Mouse (Mus musculus) limb, embryonic 13.5 days (tissue): Measurements from ENCODE around the gene Gm48551. TPM values are rescaled to one million over a fixed set of nuclear protein-coding genes. Genes with fewer than 3 reads are reported as not detected.
A peak's percentile ranks its signal among the peaks of the same experiment; 100 is the strongest.

Source experiments
- ATAC-seq: fragments of 200-750 bp; cut with Nextera tagmentation; 2 replicates; pipeline ENCODE4 v1.8.0; 2017; ENCODE audit warnings: low read depth, moderate number of reproducible peaks, moderate TSS enrichment; ENCODE audit not compliant: low FRiP score
- H3K27ac ChIP-seq: fragments of 300-500 bp; sonication (generic); 2 replicates; pipeline ENCODE4 v1.5.1; 2015; ENCODE audit warnings: inconsistent platforms, mild to moderate bottlenecking, moderate library complexity
- H3K27me3 ChIP-seq: fragments of 300-500 bp; sonication (generic); 2 replicates; pipeline ENCODE4 v1.6.1; 2015; ENCODE audit warnings: mild to moderate bottlenecking, inconsistent platforms
- H3K36me3 ChIP-seq: fragments of 300-500 bp; sonication (generic); 2 replicates; pipeline ENCODE4 v1.6.1; 2015; ENCODE audit warnings: inconsistent platforms, mild to moderate bottlenecking, moderate library complexity
- H3K4me1 ChIP-seq: fragments of 300-500 bp; sonication (generic); 2 replicates; pipeline ENCODE4 v1.6.1; 2015; ENCODE audit warnings: inconsistent platforms
- H3K4me2 ChIP-seq: fragments of 300-500 bp; sonication (generic); replicated peaks from 2 replicates; pipeline ENCODE4 v1.6.1; 2015; ENCODE audit warnings: inconsistent platforms, mild to moderate bottlenecking, moderate library complexity
- H3K4me3 ChIP-seq: fragments of 300-500 bp; sonication (generic); 2 replicates; pipeline ENCODE4 v1.5.1; 2015; ENCODE audit warnings: moderate library complexity, mild to moderate bottlenecking, inconsistent platforms
- H3K9ac ChIP-seq: fragments of 300-500 bp; sonication (generic); 2 replicates; pipeline ENCODE4 v1.6.1; 2015; ENCODE audit warnings: mild to moderate bottlenecking, inconsistent platforms
- H3K9me3 ChIP-seq: fragments of 300-500 bp; sonication (generic); 2 replicates; pipeline ENCODE4 v1.6.1; 2016; ENCODE audit warnings: inconsistent platforms
- WGBS: fragments of 180-500 bp; shearing (Covaris S2); methylation state at CpG from one replicate; pipeline ENCODE4 v1.1.7; 2015; 5-methylcytosine and 5-hydroxymethylcytosine counted together
- polyA plus RNA-seq: library from polyadenylated mRNA; unstranded; fragments of >200 nt; fragmentation: Nextera tagmentation; extraction: Ambion mirVana; gene quantifications from 2 replicates; pipeline ENCODE4 v1.2.1, GENCODE M21; 2015

The Gm48551 gene
- polyA plus RNA-seq, 1 experiment from 2014 or later = 4.0 TPM

- peaks cover 24% of the 10 kb centered on the region for H3K27me3 ChIP-seq
- H3K9ac ChIP-seq = peak overlapping the region; percentile 94
- H3K4me3 ChIP-seq = peak overlapping the region; percentile 88
- H3K4me1 ChIP-seq = peaks cover 36% of the 10 kb centered on the region
- WGBS = under 1% methylated on average over 25 of the region's 29 CpGs
- ATAC-seq = peak; percentile 28
- peak overlapping the region; percentile 63 for H3K27ac ChIP-seq
- H3K9me3 ChIP-seq = no peaks in the 10 kb centered on the region
- H3K36me3 ChIP-seq = peaks cover 23% of the 10 kb centered on the region
- peak overlapping the region; percentile 93 for H3K4me2 ChIP-seq
Measured at GRCm38 (mm10) chr10:81349961-81350350, 34.3 kb upstream of the Gm48551 start.

GRCm38 (mm10) chr10:81350351-81351063 lies 33.8 kb upstream of the Gm48551 start, which contains the start of gene Hmg20b:
Hmg20b (minus strand) TSS chr10:81350480.
- under 1% methylated on average over 54 of the region's 54 CpGs for WGBS
- no peaks in the 10 kb centered on the region for H3K9me3 ChIP-seq
- H3K4me3 ChIP-seq = peak within 1 kb of the TSS; percentile 88
- ATAC-seq = peak; percentile 96
- peaks cover 36% of the 10 kb centered on the region for H3K4me1 ChIP-seq
- H3K4me2 ChIP-seq = peak within 1 kb of the TSS; percentile 93
- peak within 1 kb of the TSS; percentile 63 for H3K27ac ChIP-seq
- H3K27me3 ChIP-seq = peaks cover 18% of the 10 kb centered on the region
- H3K36me3 ChIP-seq = peaks cover 18% of the 10 kb centered on the region
- peak within 1 kb of the TSS; percentile 94 for H3K9ac ChIP-seq

GRCm38 (mm10) chr10:81351678-81352291 lies 32.5 kb upstream of the Gm48551 start:
- no peak for ATAC-seq
- H3K4me2 ChIP-seq = no peak overlapping the region

GRCm38 (mm10) chr10:81354738-81355477 lies 29.4 kb upstream of the Gm48551 start:
- Histone ChIP-seq H3K4me2 (no peak overlapping the region), H3K4me3 (no peak overlapping the region), H3K27me3 (no peaks in the 10 kb centered on the region), H3K9me3 (no peaks in the 10 kb centered on the region), H3K36me3 (no peaks in the 10 kb centered on the region), H3K27ac (no peak overlapping the region), H3K4me1 (peaks cover 28% of the 10 kb centered on the region), H3K9ac (peak overlapping the region; percentile 39; the same call in 1 of the 2 replicates)
- ATAC-seq = no peak
- WGBS = 73% methylated on average over 9 of the region's 9 CpGs

More at GRCm38 (mm10) chr10:81351678-81352291, 32.5 kb upstream of the Gm48551 start:
- Histone ChIP-seq H3K27me3 (peaks cover 9% of the 10 kb centered on the region), H3K36me3 (peaks cover 15% of the 10 kb centered on the region), H3K9ac (peak overlapping the region; percentile 25; the same call in 1 of the 2 replicates), H3K27ac (no peak overlapping the region), H3K9me3 (no peaks in the 10 kb centered on the region), H3K4me3 (no peak overlapping the region), H3K4me1 (peaks cover 33% of the 10 kb centered on the region)
- WGBS = 16% methylated on average over 9 of the region's 9 CpGs

GRCm38 (mm10) chr10:81355533-81355932 lies 28.7 kb upstream of the Gm48551 start:
- H3K9me3 ChIP-seq = no peaks in the 10 kb centered on the region
- no peak overlapping the region for H3K4me3 ChIP-seq
- no peaks in the 10 kb centered on the region for H3K27me3 ChIP-seq
- no peak overlapping the region for H3K9ac ChIP-seq
- no peak for ATAC-seq
- no peak overlapping the region for H3K4me2 ChIP-seq
- H3K27ac ChIP-seq = no peak overlapping the region
- 67% methylated on average over 4 of the region's 4 CpGs for WGBS
- H3K36me3 ChIP-seq = no peaks in the 10 kb centered on the region
- H3K4me1 ChIP-seq = peaks cover 29% of the 10 kb centered on the region

GRCm38 (mm10) chr10:81356352-81356990 lies 27.8 kb upstream of the Gm48551 start:
- peaks cover 34% of the 10 kb centered on the region for H3K4me1 ChIP-seq
- H3K4me3 ChIP-seq = peak overlapping the region; percentile 73
- H3K9me3 ChIP-seq = no peaks in the 10 kb centered on the region
- H3K9ac ChIP-seq = peak overlapping the region; percentile 39; the same call in 1 of the 2 replicates
- ATAC-seq = no peak
- peak overlapping the region; percentile 97 for H3K4me2 ChIP-seq
- WGBS = 43% methylated on average over 12 of the region's 12 CpGs
- H3K27me3 ChIP-seq = no peaks in the 10 kb centered on the region
- peaks cover 7% of the 10 kb centered on the region for H3K36me3 ChIP-seq
- H3K27ac ChIP-seq = no peak overlapping the region

- Histone ChIP-seq H3K9ac (peak within 1 kb of the TSS; percentile 86), H3K4me2 (peak within 1 kb of the TSS; percentile 97), H3K4me1 (peaks cover 34% of the 10 kb centered on the region), H3K4me3 (peak within 1 kb of the TSS; percentile 73), H3K36me3 (peaks cover 14% of the 10 kb centered on the region), H3K27ac (no peak within 1 kb of the TSS), H3K9me3 (no peaks in the 10 kb centered on the region), H3K27me3 (no peaks in the 10 kb centered on the region)
- peak; percentile 85 for ATAC-seq
- 1% methylated on average over 79 of the region's 79 CpGs for WGBS
Measured at GRCm38 (mm10) chr10:81356991-81357844, 27.0 kb upstream of the Gm48551 start, which contains the start of gene Mfsd12. Mfsd12 (plus strand) TSS chr10:81357491.

GRCm38 (mm10) chr10:81358209-81358608 lies 26.1 kb upstream of the Gm48551 start:
- Histone ChIP-seq H3K4me3 (peak overlapping the region; percentile 73), H3K27me3 (peaks cover 9% of the 10 kb centered on the region), H3K27ac (no peak overlapping the region), H3K4me1 (peaks cover 38% of the 10 kb centered on the region), H3K4me2 (peak overlapping the region; percentile 97), H3K9me3 (no peaks in the 10 kb centered on the region), H3K36me3 (peaks cover 21% of the 10 kb centered on the region), H3K9ac (peak overlapping the region; percentile 86)
- ATAC-seq = no peak
- 35% methylated on average over 4 of the region's 4 CpGs for WGBS

GRCm38 (mm10) chr10:81358841-81359240 lies 25.4 kb upstream of the Gm48551 start:
- Histone ChIP-seq H3K4me2 (peak overlapping the region; percentile 97), H3K9ac (peak overlapping the region; percentile 86; the same call in 1 of the 2 replicates), H3K36me3 (peaks cover 23% of the 10 kb centered on the region), H3K27me3 (peaks cover 15% of the 10 kb centered on the region), H3K4me1 (peaks cover 44% of the 10 kb centered on the region), H3K9me3 (no peaks in the 10 kb centered on the region), H3K27ac (no peak overlapping the region), H3K4me3 (no peak overlapping the region)
- ATAC-seq = no peak
- 59% methylated on average over 1 of the region's 1 CpGs for WGBS

- H3K4me1 ChIP-seq = peaks cover 58% of the 10 kb centered on the region
- H3K27me3 ChIP-seq = peaks cover 34% of the 10 kb centered on the region
- 56% methylated on average over 8 of the region's 8 CpGs for WGBS
- H3K27ac ChIP-seq = no peak overlapping the region
- H3K4me3 ChIP-seq = no peak overlapping the region
- H3K9ac ChIP-seq = peak overlapping the region; percentile 45; the same call in 1 of the 2 replicates
- ATAC-seq = no peak
- no peaks in the 10 kb centered on the region for H3K9me3 ChIP-seq
- H3K4me2 ChIP-seq = no peak overlapping the region
- peaks cover 23% of the 10 kb centered on the region for H3K36me3 ChIP-seq
Measured at GRCm38 (mm10) chr10:81360721-81361120, 23.5 kb upstream of the Gm48551 start.
